Mouse (Mus musculus): ENCODE measurements around the gene Wnt16.

DNA sequence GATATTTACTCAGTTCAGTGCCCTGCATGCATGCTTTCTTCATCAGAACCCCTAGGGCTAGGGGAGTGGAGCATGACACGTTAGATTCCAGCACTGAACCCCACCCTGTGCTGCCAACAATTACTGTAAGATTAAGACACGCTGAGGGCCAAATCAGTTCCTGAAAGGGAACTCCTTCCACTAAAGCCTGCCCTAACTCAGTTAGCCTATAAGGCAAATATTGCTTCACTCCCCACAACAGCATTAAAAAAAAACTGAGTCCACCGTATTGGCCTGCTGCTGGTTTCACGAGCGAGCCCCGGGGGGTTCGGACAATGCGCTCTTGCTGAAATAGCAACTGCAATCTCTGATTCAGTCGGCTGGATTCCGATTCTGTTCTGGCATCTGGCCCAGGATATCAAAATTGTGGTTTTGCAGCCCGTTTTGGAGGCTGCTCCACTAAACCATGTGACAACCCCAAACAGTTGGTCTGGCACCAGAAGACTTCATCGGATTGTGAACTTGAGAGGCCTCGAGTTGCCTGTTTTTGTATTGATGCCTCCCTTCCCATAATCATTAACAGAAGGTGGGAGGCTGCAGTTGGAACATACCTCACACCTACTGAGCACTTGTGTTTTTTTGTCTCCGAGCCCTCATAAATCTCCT is 7.7 kb upstream of the Wnt16 start:
- TF ChIP-seq CTCF (IDR thresholded peaks at IDR 0.05; ENCODE audit: low read depth) (no peak), EP300 (IDR thresholded peaks at IDR 0.05; ENCODE audit: low read depth) (no peak; the same call in 1 of the 2 replicates)
